Mouse (Mus musculus) stomach, postnatal 0 days (tissue): ENCODE results near the gene Ptprn. TPM values are rescaled to one million over a fixed set of nuclear protein-coding genes. Genes with fewer than 3 reads are reported as not detected.

Experiments used
- ATAC-seq: fragments of 200-750 bp; cut with Nextera tagmentation; 2 replicates; pipeline ENCODE4 v1.8.0; 2017; ENCODE audit not compliant: low FRiP score, low TSS enrichment
- DNase-seq: peaks from one replicate; pipeline ENCODE4 v3.0.0-alpha.2; 2016; ENCODE audit warnings: low spot score
- H3K27ac ChIP-seq: fragments of 300-500 bp; sonication (generic); replicated peaks from 2 replicates; pipeline ENCODE4 v1.5.1; 2014; ENCODE audit warnings: mild to moderate bottlenecking, control low read depth
- H3K27me3 ChIP-seq: fragments of 300-500 bp; sonication (generic); 2 replicates; pipeline ENCODE4 v1.6.1; 2014; ENCODE audit warnings: low read length; ENCODE audit not compliant: control insufficient read depth, insufficient read depth
- H3K36me3 ChIP-seq: fragments of 300-500 bp; sonication (generic); 2 replicates; pipeline ENCODE4 v1.6.1; 2014; ENCODE audit warnings: low read length, mixed read lengths; ENCODE audit not compliant: control insufficient read depth, insufficient read depth
- H3K4me1 ChIP-seq: fragments of 300-500 bp; sonication (generic); replicated peaks from 2 replicates; pipeline ENCODE4 v1.6.1; 2014; ENCODE audit warnings: antibody characterized with exemption; ENCODE audit not compliant: control insufficient read depth, insufficient read depth
- H3K4me2 ChIP-seq: fragments of 300-500 bp; sonication (generic); replicated peaks from 2 replicates; pipeline ENCODE4 v1.6.1; 2014; ENCODE audit warnings: low read depth, mild to moderate bottlenecking, control low read depth, moderate library complexity
- H3K4me3 ChIP-seq: fragments of 300-500 bp; sonication (generic); 2 replicates; pipeline ENCODE4 v1.5.1; 2014; ENCODE audit warnings: low read depth, low read length, control low read depth
- H3K9ac ChIP-seq: fragments of 300-500 bp; sonication (generic); 2 replicates; pipeline ENCODE4 v1.6.1; 2014; ENCODE audit warnings: mild to moderate bottlenecking, low read length, control low read depth, mixed read lengths
- H3K9me3 ChIP-seq: fragments of 300-500 bp; sonication (generic); 2 replicates; pipeline ENCODE4 v1.6.1; 2016; ENCODE audit warnings: low read length; ENCODE audit not compliant: control insufficient read depth
- CTCF ChIP-seq: IDR thresholded peaks from 2 replicates; pipeline ENCODE4 v1.5.1; 2016; ENCODE audit warnings: antibody characterized with exemption, low read depth, mild to moderate bottlenecking, moderate library complexity
- EP300 ChIP-seq: optimal IDR thresholded peaks from 2 replicates; pipeline ENCODE3; 2016; ENCODE audit warnings: antibody characterized with exemption
- WGBS: fragments of 180-500 bp; shearing (Covaris S2); extraction: QIAGEN DNeasy Blood & Tissue Kit; methylation state at CpG from one replicate; pipeline ENCODE4 v1.1.7; 2014; 5-methylcytosine and 5-hydroxymethylcytosine counted together
- polyA plus RNA-seq: library from polyadenylated mRNA; unstranded; fragments of >200 nt; fragmentation: Nextera tagmentation; extraction: Ambion mirVana; gene quantifications from 2 replicates; pipeline ENCODE4 v1.2.1, GENCODE M21; 2015

Ptprn gene
- polyA plus RNA-seq, 1 experiment from 2014 or later = 2.5 TPM

- H3K4me3 ChIP-seq = no peak overlapping the region
- no peaks in the 10 kb centered on the region for H3K36me3 ChIP-seq
- ATAC-seq (no peak), DNase-seq (no peak)
- no peak overlapping the region for H3K4me2 ChIP-seq
- H3K9ac ChIP-seq = no peak overlapping the region
- 51% methylated on average over 2 of the region's 2 CpGs for WGBS
- no peaks in the 10 kb centered on the region for H3K9me3 ChIP-seq
- H3K4me1 ChIP-seq = no peaks in the 10 kb centered on the region
- TF ChIP-seq EP300 = no peak
- no peak for TF ChIP-seq CTCF
- no peaks in the 10 kb centered on the region for H3K27me3 ChIP-seq
- H3K27ac ChIP-seq = no peak overlapping the region
Observed at GRCm38 (mm10) chr1:75226138-75226537, 38.2 kb downstream of the Ptprn start.

- no peaks in the 10 kb centered on the region for H3K36me3 ChIP-seq
- no peak overlapping the region for H3K27ac ChIP-seq
- no peaks in the 10 kb centered on the region for H3K27me3 ChIP-seq
- H3K4me2 ChIP-seq = no peak overlapping the region
- no peaks in the 10 kb centered on the region for H3K9me3 ChIP-seq
- no peak overlapping the region for H3K4me3 ChIP-seq
- DNase-seq = no peak
- no peak for ATAC-seq
- TF ChIP-seq CTCF (no peak), EP300 (no peak)
- no peaks in the 10 kb centered on the region for H3K4me1 ChIP-seq
- WGBS = 54% methylated on average over 3 of the region's 3 CpGs
- H3K9ac ChIP-seq = no peak overlapping the region
Observed at GRCm38 (mm10) chr1:75225473-75225872, 38.8 kb downstream of the Ptprn start.

GRCm38 (mm10) chr1:75223532-75223931, 40.8 kb downstream of the Ptprn start:
- ATAC-seq (no peak), DNase-seq (no peak)
- H3K4me2 ChIP-seq = no peak overlapping the region
- 57% methylated on average over 6 of the region's 6 CpGs for WGBS
- H3K27me3 ChIP-seq = no peaks in the 10 kb centered on the region
- no peak overlapping the region for H3K4me3 ChIP-seq
- H3K4me1 ChIP-seq = no peaks in the 10 kb centered on the region
- no peaks in the 10 kb centered on the region for H3K9me3 ChIP-seq
- no peak overlapping the region for H3K9ac ChIP-seq
- H3K27ac ChIP-seq = no peak overlapping the region
- no peak for TF ChIP-seq EP300
- H3K36me3 ChIP-seq = no peaks in the 10 kb centered on the region

GRCm38 (mm10) chr1:75222926-75223325, 41.4 kb downstream of the Ptprn start:
- Histone ChIP-seq H3K4me1 (no peaks in the 10 kb centered on the region), H3K4me3 (no peak overlapping the region), H3K4me2 (no peak overlapping the region), H3K9me3 (no peaks in the 10 kb centered on the region), H3K27ac (no peak overlapping the region), H3K9ac (no peak overlapping the region), H3K27me3 (no peaks in the 10 kb centered on the region), H3K36me3 (no peaks in the 10 kb centered on the region)
- TF ChIP-seq CTCF (no peak), EP300 (no peak)
- 78% methylated on average over 6 of the region's 6 CpGs for WGBS
- DNase-seq = no peak
- ATAC-seq = no peak

GRCm38 (mm10) chr1:75221538-75221937, 42.8 kb downstream of the Ptprn start:
- 67% methylated on average over 3 of the region's 3 CpGs for WGBS
- Histone ChIP-seq H3K4me3 (no peak overlapping the region), H3K36me3 (no peaks in the 10 kb centered on the region), H3K4me1 (0 out of 2 replicates have a peak, but pooled peaks cover 2% of the 10 kb centered on the region), H3K4me2 (no peak overlapping the region), H3K9me3 (no peaks in the 10 kb centered on the region), H3K9ac (no peak overlapping the region), H3K27me3 (no peaks in the 10 kb centered on the region), H3K27ac (no peak overlapping the region)
- no peak for TF ChIP-seq EP300
- no peak for TF ChIP-seq CTCF
- no peak for ATAC-seq
- DNase-seq = no peak

GRCm38 (mm10) chr1:75219531-75219930, 44.8 kb downstream of the Ptprn start, which contains the start of gene Tuba4a:
Tuba4a (minus strand) TSS chr1:75219865.
- Histone ChIP-seq H3K9me3 (no peaks in the 10 kb centered on the region), H3K9ac (peak within 1 kb of the TSS; percentile 69), H3K4me1 (0 out of 2 replicates have a peak, but pooled peaks cover 2% of the 10 kb centered on the region), H3K27ac (peak within 1 kb of the TSS; percentile 83), H3K4me3 (peak within 1 kb of the TSS; percentile 52), H3K4me2 (peak within 1 kb of the TSS; percentile 98), H3K36me3 (no peaks in the 10 kb centered on the region), H3K27me3 (no peaks in the 10 kb centered on the region)
- TF ChIP-seq EP300 (no peak), CTCF (peak; percentile 50)
- peak; percentile 37; the same call in 1 of the 2 replicates for ATAC-seq
- DNase-seq = peak; percentile 63
- whole genome bisulfite sequencing = 2% methylated on average over 33 of the region's 34 CpGs
